Mouse (Mus musculus) kidney, adult 2 months (tissue): Measurements from ENCODE around the gene Mri1. TPM values are rescaled to one million over a fixed set of nuclear protein-coding genes. Genes with fewer than 3 reads are reported as not detected.

Experiments
- DNase-seq: peaks from one replicate; pipeline ENCODE4 v3.0.0; 2021
- H3K27ac ChIP-seq: fragments of 200-500 bp; 2 replicates; pipeline ENCODE4 v1.5.1; 2012; ENCODE audit warnings: low read depth, low read length, control low read depth, inconsistent platforms; ENCODE audit not compliant: insufficient read depth
- H3K27me3 ChIP-seq: fragments of 200-500 bp; replicated peaks from 2 replicates; pipeline ENCODE4 v1.6.1; 2012; ENCODE audit warnings: mild to moderate bottlenecking, moderate library complexity, low read length, inconsistent platforms; ENCODE audit not compliant: control insufficient read depth, insufficient read depth
- H3K36me3 ChIP-seq: fragments of 200-500 bp; 2 replicates; pipeline ENCODE4 v1.6.1; 2012; ENCODE audit warnings: mild to moderate bottlenecking, moderate library complexity, low read length, inconsistent platforms; ENCODE audit not compliant: control insufficient read depth, insufficient read depth
- H3K4me1 ChIP-seq: fragments of 200-500 bp; 2 replicates; pipeline ENCODE4 v1.6.1; 2011; ENCODE audit warnings: low read length; ENCODE audit not compliant: control insufficient read depth, insufficient read depth
- H3K4me3 ChIP-seq: fragments of 200-500 bp; 2 replicates; pipeline ENCODE4 v1.5.1; 2011; ENCODE audit warnings: mild to moderate bottlenecking, low read depth, low read length, control low read depth; ENCODE audit not compliant: insufficient read depth
- CTCF ChIP-seq: fragments of 200-500 bp; conservative IDR thresholded peaks from 2 replicates; pipeline ENCODE4 v1.5.1; 2011; ENCODE audit warnings: low read depth, mild to moderate bottlenecking, control low read depth, low read length, moderate library complexity, mixed read lengths; ENCODE audit not compliant: insufficient read depth, insufficient read length
- POLR2A ChIP-seq: fragments of 200-500 bp; IDR thresholded peaks from one replicate; pipeline ENCODE4 v1.6.1; 2011; ENCODE audit warnings: low read depth, low read length, control low read depth
- WGBS: fragments of 180-500 bp; shearing (Covaris S2); methylation state at CpG from one replicate; pipeline ENCODE4 v1.1.7; 2018; 5-methylcytosine and 5-hydroxymethylcytosine counted together
- polyA plus RNA-seq: library from polyadenylated mRNA; depleted of rRNA; stranded (reverse); fragments of >200 nt; gene quantifications from 2 replicates; pipeline ENCODE4 v1.2.3, GENCODE M21; 2012

Gene Mri1
- polyA plus RNA-seq, 1 experiment, result 39.3 TPM

DNA sequence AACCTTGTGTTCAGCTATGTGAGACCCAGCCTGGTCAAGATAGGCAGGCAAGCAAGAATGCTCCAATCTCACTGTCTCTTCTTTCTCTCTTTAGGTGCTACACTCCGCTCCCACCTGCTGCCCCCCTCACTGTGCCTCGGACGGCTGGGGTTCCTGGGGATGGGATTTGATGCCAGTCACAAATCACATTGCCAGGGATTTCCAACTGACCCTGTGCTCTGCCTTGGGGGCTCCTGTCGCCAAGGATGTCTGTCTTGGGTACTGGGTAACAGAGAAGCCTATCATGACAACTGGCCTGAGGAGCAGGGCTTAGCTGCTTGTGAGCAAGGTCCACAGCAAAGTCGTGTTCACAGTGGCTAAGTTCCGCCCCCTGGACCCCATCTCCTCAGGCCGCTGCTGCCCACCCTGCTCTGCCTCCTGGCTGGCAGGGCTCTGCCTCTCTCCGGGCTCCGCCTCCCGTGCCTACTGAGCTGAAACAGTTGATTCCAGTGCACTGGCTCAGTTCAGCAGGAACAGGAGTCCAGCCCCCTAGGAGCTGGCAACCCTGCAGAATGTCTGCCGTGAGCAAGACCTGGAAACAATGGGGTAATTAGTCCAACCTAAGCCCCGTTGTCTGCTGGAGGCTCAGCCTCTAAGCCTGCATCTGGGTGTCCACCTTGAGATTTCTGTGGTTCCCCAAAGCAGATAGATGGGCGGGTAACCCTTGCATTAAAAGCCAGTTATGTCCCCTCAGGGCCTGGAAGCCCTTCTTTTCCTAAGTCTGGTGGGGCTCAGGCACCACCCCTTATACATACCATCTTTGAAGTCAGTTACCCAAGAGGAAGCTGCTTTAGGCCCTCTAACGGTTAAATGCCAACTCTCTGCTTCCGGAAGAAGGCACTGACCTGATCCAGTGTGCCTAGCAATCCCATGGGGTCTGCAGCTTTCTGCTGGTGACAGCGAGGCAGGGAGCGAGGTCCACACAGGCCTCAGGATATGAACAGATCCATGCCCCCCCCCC is 48.4 kb downstream of the Mri1 start:
- Histone ChIP-seq H3K27ac (peak overlapping the region; percentile 64), H3K4me3 (no peak overlapping the region), H3K36me3 (no peaks in the 10 kb centered on the region), H3K4me1 (peaks cover 16% of the 10 kb centered on the region), H3K27me3 (no peaks in the 10 kb centered on the region)
- TF ChIP-seq CTCF (no peak), POLR2A (no peak)
- peak; percentile 56 for DNase-seq
- 31% methylated on average over 17 of the region's 17 CpGs for WGBS

- DNase-seq, result peak; percentile 76
- Histone ChIP-seq H3K4me3 (no peak overlapping the region), H3K27ac (peak overlapping the region; percentile 64), H3K4me1 (peaks cover 16% of the 10 kb centered on the region), H3K36me3 (no peaks in the 10 kb centered on the region), H3K27me3 (no peaks in the 10 kb centered on the region)
- 54% methylated on average over 6 of the region's 7 CpGs for WGBS
- no peak for TF ChIP-seq POLR2A
- TF ChIP-seq CTCF, result no peak
These were observed 49.3 kb downstream of the Mri1 start for GRCm38 (mm10) chr8:84207811-84208210.

GRCm38 (mm10) chr8:84206666-84207065 is 50.5 kb downstream of the Mri1 start:
- Histone ChIP-seq H3K27ac (no peak overlapping the region), H3K4me3 (no peak overlapping the region), H3K36me3 (no peaks in the 10 kb centered on the region), H3K4me1 (peaks cover 16% of the 10 kb centered on the region), H3K27me3 (no peaks in the 10 kb centered on the region)
- TF ChIP-seq POLR2A (no peak), CTCF (no peak)
- no peak for DNase-seq
- WGBS, result 94% methylated on average over 3 of the region's 3 CpGs

DNA sequence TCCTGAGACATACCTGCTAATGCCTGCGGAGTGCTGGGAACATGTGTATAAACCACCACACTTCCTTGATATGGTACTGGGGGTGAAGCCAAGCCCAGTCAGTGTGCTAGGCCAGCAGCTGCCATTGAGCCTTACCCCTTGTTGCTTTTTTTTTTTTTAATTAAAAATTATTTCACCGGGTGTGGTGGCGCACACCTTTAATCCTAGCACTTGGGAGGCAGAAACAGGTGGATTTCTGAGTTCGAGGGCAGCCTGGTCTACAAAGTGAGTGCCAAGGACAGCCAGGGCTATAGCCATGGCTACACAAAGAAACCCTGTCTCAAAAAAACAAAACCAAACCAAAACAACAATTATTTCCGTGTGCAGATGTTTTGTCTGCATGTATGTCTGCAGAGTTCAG is 52.1 kb downstream of the Mri1 start:
- peaks cover 16% of the 10 kb centered on the region for H3K4me1 ChIP-seq
- TF ChIP-seq CTCF, result no peak
- TF ChIP-seq POLR2A, result no peak
- no peak for DNase-seq
- no peaks in the 10 kb centered on the region for H3K36me3 ChIP-seq
- no peak overlapping the region for H3K27ac ChIP-seq
- 93% methylated on average over 5 of the region's 5 CpGs for WGBS
- H3K4me3 ChIP-seq, result no peak overlapping the region
- H3K27me3 ChIP-seq, result no peaks in the 10 kb centered on the region

DNA sequence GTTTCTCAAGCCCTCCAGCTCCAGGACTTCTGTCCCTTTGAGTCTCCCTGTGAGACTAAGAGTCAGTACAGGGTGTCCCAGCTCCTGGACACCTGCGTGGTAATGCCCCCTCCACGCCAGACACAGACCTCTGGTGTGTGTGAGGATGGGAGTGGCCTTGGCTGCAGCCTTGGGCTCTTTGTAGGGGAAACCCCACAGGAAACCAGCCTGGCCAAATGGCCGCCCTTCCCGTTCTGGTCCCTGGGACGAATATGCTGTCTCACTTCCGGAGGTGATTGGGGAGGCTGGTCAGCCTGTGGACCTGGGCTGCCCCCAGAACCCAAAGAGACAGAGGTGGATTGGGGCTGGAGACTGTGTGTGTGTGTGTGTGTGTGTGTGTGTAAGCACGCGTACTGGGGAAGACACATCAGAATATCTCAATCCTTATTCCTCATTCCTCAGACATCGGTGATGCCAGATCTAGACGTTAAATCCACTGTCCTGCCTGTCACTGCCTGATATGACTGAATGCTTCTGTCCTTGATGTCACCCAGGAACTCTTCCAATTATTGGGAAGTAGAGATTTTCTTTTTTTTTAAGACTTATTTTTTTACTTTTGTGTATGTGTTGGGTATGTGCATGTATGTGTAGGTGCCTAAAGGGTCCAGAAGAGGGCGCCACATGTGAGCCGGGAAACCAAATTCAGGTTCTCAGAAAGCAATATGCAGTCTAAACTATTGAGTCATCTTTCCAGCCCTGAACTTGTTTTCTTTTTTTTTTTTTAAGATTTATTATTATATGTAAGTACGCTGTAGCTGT is 53.0 kb downstream of the Mri1 start:
- DNase-seq, result peak; percentile 90
- peaks cover 12% of the 10 kb centered on the region for H3K4me1 ChIP-seq
- TF ChIP-seq POLR2A (peak; percentile 26), CTCF (0 out of 2 replicates have a peak, but pooled peaks have one; percentile 30)

DNA sequence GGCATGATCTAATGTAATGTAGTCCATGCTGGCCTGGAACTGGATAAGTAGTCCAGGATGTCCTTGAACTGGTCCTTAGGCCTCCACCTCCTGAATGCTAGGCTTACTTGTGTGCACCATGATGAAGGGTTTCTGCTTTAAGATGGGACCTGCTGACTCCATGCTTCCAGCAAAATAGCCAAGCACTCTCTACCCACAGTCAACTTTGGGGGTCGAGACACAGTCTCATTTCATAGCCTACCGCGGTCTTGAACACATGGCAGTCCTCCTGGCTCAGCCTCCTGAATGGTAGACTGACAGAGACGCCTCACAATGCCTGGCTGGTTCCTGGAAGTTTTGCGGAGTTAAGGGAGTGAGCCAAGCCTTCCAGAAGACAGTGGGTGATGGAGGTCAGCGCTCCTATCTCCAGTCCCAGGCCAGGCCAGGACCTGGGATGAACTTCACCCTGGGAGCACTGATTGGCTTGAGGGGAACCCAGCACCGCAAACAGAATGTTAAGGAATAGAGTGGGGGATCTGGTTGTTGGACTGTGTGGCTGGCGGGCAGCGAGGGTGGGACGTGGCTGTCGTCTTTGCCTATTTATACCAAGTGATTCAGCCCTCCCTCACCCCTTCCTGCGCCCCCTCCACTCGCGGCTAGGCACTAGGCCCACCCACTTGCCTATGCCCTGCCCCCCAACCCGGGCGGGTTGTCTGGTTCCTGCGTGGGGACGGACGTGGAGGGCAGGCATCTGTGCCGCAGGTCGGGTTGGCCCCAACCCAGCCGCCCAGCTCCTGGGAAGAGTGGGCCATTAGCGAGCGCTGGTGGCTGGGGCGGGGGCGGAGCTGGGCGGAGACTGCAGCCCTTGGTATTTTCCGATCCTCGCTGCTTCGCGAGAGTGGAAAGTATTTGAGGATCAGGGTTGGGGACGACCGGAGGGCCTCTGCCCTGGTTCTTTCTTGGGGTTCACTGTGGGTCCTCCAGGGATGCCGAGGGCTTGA is 53.9 kb downstream of the Mri1 start:
- Histone ChIP-seq H3K27ac (peak overlapping the region; percentile 98), H3K36me3 (no peaks in the 10 kb centered on the region), H3K4me1 (peaks cover 12% of the 10 kb centered on the region), H3K27me3 (no peaks in the 10 kb centered on the region), H3K4me3 (peak overlapping the region; percentile 53)
- WGBS, result 13% methylated on average over 34 of the region's 34 CpGs
- peak; percentile 94 for DNase-seq
- TF ChIP-seq POLR2A (peak; percentile 66), CTCF (no peak)

More for the DNA sequence above, 53.0 kb downstream of the Mri1 start:
- no peaks in the 10 kb centered on the region for H3K27me3 ChIP-seq
- peak overlapping the region; percentile 98 for H3K27ac ChIP-seq
- peak overlapping the region; percentile 53 for H3K4me3 ChIP-seq
- H3K36me3 ChIP-seq, result no peaks in the 10 kb centered on the region
- 45% methylated on average over 13 of the region's 13 CpGs for WGBS
